Comparison of ENCODE assay signal across 27 mouse cellular contexts in the genomic region with DNA sequence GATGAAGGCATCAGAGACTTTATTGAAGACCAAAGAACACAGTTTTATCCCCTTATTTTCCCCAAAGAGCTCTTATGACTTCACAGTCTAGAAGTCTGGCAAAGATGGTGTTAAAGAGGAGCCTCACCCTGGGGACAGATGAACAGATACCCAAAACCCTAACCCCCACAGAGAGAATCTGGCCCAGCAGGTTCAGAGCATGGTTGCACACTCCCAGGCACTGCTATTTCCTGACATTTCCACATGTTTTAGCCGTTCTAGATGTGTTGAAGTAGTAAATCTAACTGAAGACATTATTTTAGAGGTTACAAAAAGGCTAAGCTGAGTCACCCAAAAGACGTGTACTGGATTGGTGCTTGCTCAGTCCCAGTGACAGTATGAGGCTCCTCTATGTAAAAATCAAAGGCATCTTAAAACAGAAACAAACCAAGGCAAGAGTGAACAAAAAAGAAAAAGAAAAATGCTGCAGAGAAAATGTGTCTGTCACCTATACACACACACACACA.
DNase-seq lines count a peak whose midpoint lies in the region; ATAC-seq and TF ChIP-seq lines count a peak whose summit lies in the region.
"Had no signal": no experiment of that assay in that cellular context is flagged by ENCODE, and none has a peak within 500 bp of the region (broad histone marks: within the 10 kb centered on the region; RNA-seq: fewer than 3 reads in every experiment).

No protein-coding gene starts in this region.

- no peaks in the 10 kb centered on the region for H3K4me1 ChIP-seq in limb, embryonic 14.5 days (ENCODE audit: control insufficient read depth, insufficient read depth, low read length)
- H3K4me1 ChIP-seq in limb, embryonic 10.5 days: no peaks in the 10 kb centered on the region
- 0 out of 2 replicates have a peak, but pooled peaks cover 3% of the 10 kb centered on the region for H3K4me1 ChIP-seq in limb, embryonic 15.5 days
- H3K4me1 ChIP-seq: embryonic facial prominence, embryonic 13.5 days; forebrain, embryonic 10.5 days; forebrain, embryonic 13.5 days; hindbrain, embryonic 12.5 days; hindbrain, embryonic 15.5 days had no signal

- no peak overlapping the region for H3K9ac ChIP-seq in limb, embryonic 14.5 days (ENCODE audit: low read depth, low read length, severe bottlenecking)
- no peak overlapping the region for H3K9ac ChIP-seq in limb, embryonic 15.5 days
- H3K9ac ChIP-seq: embryonic facial prominence, embryonic 13.5 days; forebrain, embryonic 13.5 days; heart, embryonic 13.5 days; hindbrain, embryonic 12.5 days; hindbrain, embryonic 15.5 days had no signal

- DNase-seq in adrenal gland, postnatal 14 days: peak; percentile 18
- no peak for DNase-seq in adrenal gland, postnatal 25 days
- DNase-seq in limb, embryonic 14.5 days (ENCODE audit: low spot score): peak; percentile 32
- DNase-seq in limb, embryonic 10.5 days (ENCODE audit: low spot score): no peak
- DNase-seq in NIH3T3 (ENCODE audit: low read depth): peak; percentile 52
- DNase-seq in layer of hippocampus, adult 9-11 months: no peak
- DNase-seq: adrenal gland, adult 8-10 months; cerebellum, adult 11 months; cerebellum, adult 2 months; cerebellum, adult 9-11 months; cerebellum, postnatal 25 days; gastrocnemius, adult 2 months; gastrocnemius, postnatal 14 days; heart, adult 2 months; heart, postnatal 14 days had no signal

- H3K4me3 ChIP-seq in limb, embryonic 14.5 days (replicated peaks; ENCODE audit: low read length): no peak overlapping the region
- H3K4me3 ChIP-seq in limb, embryonic 10.5 days: no peak overlapping the region
- no peak overlapping the region for H3K4me3 ChIP-seq in limb, embryonic 15.5 days
- H3K4me3 ChIP-seq: embryonic facial prominence, embryonic 13.5 days; forebrain, embryonic 10.5 days; forebrain, embryonic 13.5 days; gastrocnemius, adult 2 months; heart, adult 2 months; heart, embryonic 10.5 days; heart, embryonic 13.5 days; hindbrain, embryonic 12.5 days; hindbrain, embryonic 15.5 days had no signal

- ATAC-seq in limb, embryonic 14.5 days (ENCODE audit: low FRiP score, low read depth): no peak
- ATAC-seq in limb, embryonic 15.5 days (ENCODE audit: insufficient number of reproducible peaks, low FRiP score, low TSS enrichment, low read depth): peak; percentile 71; the same call in 1 of the 2 replicates
- ATAC-seq: activated CD4-positive, CD25-positive, alpha-beta regulatory T cell, adult 4 months; CD4-positive, CD25-positive, alpha-beta regulatory T cell, adult 4 months; forebrain, embryonic 13.5 days; forebrain, embryonic 16.5 days; intestine, postnatal 0 days had no signal

- no peaks in the 10 kb centered on the region for H3K27me3 ChIP-seq in limb, embryonic 14.5 days (ENCODE audit: control insufficient read depth, insufficient read depth, low read length)
- no peaks in the 10 kb centered on the region for H3K27me3 ChIP-seq in limb, embryonic 10.5 days (ENCODE audit: low read depth, poor library complexity, severe bottlenecking)
- no peaks in the 10 kb centered on the region for H3K27me3 ChIP-seq in limb, embryonic 15.5 days
- H3K27me3 ChIP-seq: embryonic facial prominence, embryonic 13.5 days; forebrain, embryonic 13.5 days; heart, embryonic 13.5 days; hindbrain, embryonic 12.5 days; hindbrain, embryonic 15.5 days had no signal

- no peaks in the 10 kb centered on the region for H3K9me3 ChIP-seq in limb, embryonic 14.5 days (ENCODE audit: control insufficient read depth, low read length)
- no peaks in the 10 kb centered on the region for H3K9me3 ChIP-seq in limb, embryonic 10.5 days (replicated peaks)
- H3K9me3 ChIP-seq in limb, embryonic 15.5 days: no peaks in the 10 kb centered on the region
- H3K9me3 ChIP-seq: embryonic facial prominence, embryonic 13.5 days; forebrain, embryonic 10.5 days; forebrain, embryonic 13.5 days; heart, embryonic 10.5 days; heart, embryonic 13.5 days; hindbrain, embryonic 12.5 days; hindbrain, embryonic 15.5 days had no signal

- no peak for TF ChIP-seq POLR2A in limb, embryonic 14.5 days (IDR thresholded peaks at IDR 0.05; ENCODE audit: borderline replicate concordance, extremely low read depth, insufficient read depth, insufficient read length)

- H3K4me2 ChIP-seq in limb, embryonic 14.5 days (replicated peaks; ENCODE audit: low read depth, low read length, severe bottlenecking): no peak overlapping the region
- H3K4me2 ChIP-seq in limb, embryonic 15.5 days: no peak overlapping the region
- H3K4me2 ChIP-seq: embryonic facial prominence, embryonic 13.5 days; forebrain, embryonic 13.5 days; heart, embryonic 13.5 days; hindbrain, embryonic 12.5 days; hindbrain, embryonic 15.5 days had no signal

- WGBS in limb, embryonic 14.5 days: 33% methylated on average over 2 of the region's 2 CpGs
- 50% methylated on average over 2 of the region's 2 CpGs for WGBS in limb, embryonic 10.5 days
- 35% methylated on average over 2 of the region's 2 CpGs for WGBS in limb, embryonic 15.5 days

- H3K27ac ChIP-seq in limb, embryonic 14.5 days (replicated peaks; ENCODE audit: low read depth, low read length): no peak overlapping the region
- no peak overlapping the region for H3K27ac ChIP-seq in limb, embryonic 10.5 days
- peak overlapping the region; percentile 63; the same call in 1 of the 2 replicates for H3K27ac ChIP-seq in limb, embryonic 15.5 days
- H3K27ac ChIP-seq: embryonic facial prominence, embryonic 13.5 days; forebrain, embryonic 10.5 days; forebrain, embryonic 13.5 days; heart, embryonic 10.5 days; heart, embryonic 13.5 days; hindbrain, embryonic 12.5 days; hindbrain, embryonic 15.5 days had no signal

- H3K36me3 ChIP-seq in limb, embryonic 14.5 days (ENCODE audit: control insufficient read depth, insufficient read depth, low read length): no peaks in the 10 kb centered on the region
- H3K36me3 ChIP-seq in limb, embryonic 10.5 days: no peaks in the 10 kb centered on the region
- H3K36me3 ChIP-seq in limb, embryonic 15.5 days: no peaks in the 10 kb centered on the region
- H3K36me3 ChIP-seq: embryonic facial prominence, embryonic 13.5 days; forebrain, embryonic 10.5 days; heart, embryonic 10.5 days; heart, embryonic 13.5 days; hindbrain, embryonic 12.5 days; hindbrain, embryonic 15.5 days had no signal

Comparison
In these comparisons a context has a peak if more than half of its experiments do, and no peak if none do; other contexts are left out.
1. DNase-seq: peak in adrenal gland, postnatal 14 days (single experiment), limb, embryonic 14.5 days (single experiment) and NIH3T3 (single experiment); none in adrenal gland, postnatal 25 days (single experiment), limb, embryonic 10.5 days (single experiment) and layer of hippocampus, adult 9-11 months (single experiment).